Mouse (Mus musculus) heart, postnatal 36 days (tissue): ENCODE measurements at regions not wholly inside any gene's neighbourhood (a gene's known extent, or its start where the extent isn't known, plus 50 kb on each side); places are given as distances from the start of the nearest gene placed in this dataset.
A peak's percentile ranks its signal among the peaks of the same experiment; 100 is the strongest.
"Not testable (repeated sequence)": the region's sequence is repeated elsewhere in the genome, so short reads cannot be mapped to it uniquely, and the experiment has no call there.

Experiments
- DNase-seq, 2 experiments: peaks; one replicate each; pipeline ENCODE4 v3.0.0; 2021 to 2022
- intact Hi-C: fragments of 180-260 bp; cut with DNase I; formaldehyde crosslinking; loops from one replicate; pipeline ENCODE4 v1.15.1; 2025

DNA sequence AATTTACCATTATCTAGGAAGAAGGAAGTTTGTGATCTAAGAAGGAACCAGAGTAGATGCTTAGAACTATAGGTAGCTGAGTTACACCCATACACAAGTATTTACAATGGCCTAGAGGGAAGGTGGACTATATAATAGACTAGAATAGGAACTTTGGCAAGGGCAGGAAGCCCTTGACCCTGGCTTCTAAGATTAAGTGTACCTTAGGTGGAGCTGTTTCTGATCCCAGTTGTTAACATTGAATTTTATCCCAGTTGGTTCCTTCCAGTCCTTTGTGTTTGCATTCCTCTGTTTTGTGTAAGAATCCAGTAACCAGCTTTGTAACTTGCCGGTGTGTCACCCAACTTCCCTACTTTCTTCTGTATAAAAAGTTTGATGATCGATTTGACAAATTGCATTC is 294.1 kb downstream of the Plod2 start:
- DNase-seq, intact Hi-C loops: not testable (repeated sequence)

GRCm38 (mm10) chr9:92856410-92857083 is 314.5 kb downstream of the Plod2 start:
- intact Hi-C loops = no loop called here

GRCm38 (mm10) chr9:92865822-92866221 is 323.8 kb downstream of the Plod2 start:
- intact Hi-C loops = no loop called here
- DNase-seq = no peak

More at GRCm38 (mm10) chr9:92856410-92857083, 314.5 kb downstream of the Plod2 start:
- no peak for DNase-seq

DNA sequence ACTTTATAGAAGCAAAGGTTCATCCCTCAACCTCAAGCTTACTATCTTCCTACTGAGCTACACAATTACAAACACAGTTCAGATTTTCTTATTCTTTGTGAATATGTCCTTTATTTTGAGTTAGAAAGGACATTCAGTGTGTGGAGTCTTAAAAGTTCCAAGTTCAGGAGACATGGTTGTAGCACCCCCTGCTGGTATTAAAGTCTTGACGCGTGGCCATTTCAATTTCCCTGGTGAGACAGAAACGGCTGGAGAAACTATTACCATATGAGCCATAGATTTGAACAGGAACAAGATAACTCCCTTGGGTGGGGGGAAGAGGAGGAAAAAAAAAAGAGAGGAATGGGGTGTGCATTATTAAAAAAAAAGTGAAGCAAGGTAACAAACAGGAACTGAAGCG is 336.6 kb downstream of the Plod2 start:
- peak; percentile 23 to 34 for DNase-seq
- intact Hi-C loops = loop anchor here (2.0 kb wide), 1 partner anchor 732 kb away; no protein-coding TSS in a partner anchor

- intact Hi-C loops = loop anchor here (2.0 kb wide), 1 partner anchor 733 kb away; no protein-coding TSS in a partner anchor
- DNase-seq = no peak
Measured at GRCm38 (mm10) chr9:92879812-92880211, 337.8 kb downstream of the Plod2 start.

GRCm38 (mm10) chr9:92882251-92882832 is 340.3 kb downstream of the Plod2 start:
- DNase-seq = no peak
- intact Hi-C loops = no loop called here

- DNase-seq = no peak
- intact Hi-C loops = no loop called here
Measured at GRCm38 (mm10) chr9:92890063-92890462, 348.0 kb downstream of the Plod2 start.

DNA sequence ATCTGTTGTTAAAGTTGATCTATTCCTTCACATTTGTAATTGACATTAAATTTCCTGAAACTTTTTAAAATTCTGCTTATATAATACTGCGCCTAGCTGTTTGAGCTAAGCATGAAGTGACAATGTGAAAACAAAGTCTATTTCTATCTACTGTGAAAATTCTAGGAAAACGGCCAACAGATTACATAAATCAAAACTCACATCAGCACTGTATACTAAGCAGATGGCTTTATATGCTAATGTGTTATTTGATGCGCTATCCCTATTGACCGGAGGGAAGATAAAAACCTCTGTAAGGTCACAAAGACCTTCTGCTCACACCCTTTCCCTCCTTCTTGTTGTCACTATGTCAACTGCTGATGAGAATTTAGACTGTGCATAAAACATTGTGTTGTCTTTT is 357.7 kb downstream of the Plod2 start:
- no peak for DNase-seq
- intact Hi-C loops = no loop called here

DNA sequence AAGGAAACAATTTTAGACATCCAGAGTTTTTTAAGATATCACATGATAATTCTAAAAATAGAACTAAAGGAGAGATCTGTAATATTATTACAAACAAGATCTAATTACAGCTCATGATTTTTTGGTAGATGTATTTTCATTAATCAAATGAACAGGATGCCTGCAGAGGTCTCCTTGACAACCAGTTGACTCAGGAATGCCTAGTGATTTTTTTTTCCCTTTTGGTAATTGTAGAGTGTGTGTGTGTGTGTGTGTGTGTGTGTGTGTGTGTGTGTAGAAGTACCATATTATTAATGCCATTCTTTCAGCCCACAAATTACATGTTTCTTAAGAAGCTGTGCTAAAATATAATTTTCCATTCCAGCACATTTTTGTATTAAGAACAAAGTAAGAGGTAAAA is 365.1 kb downstream of the Plod2 start:
- intact Hi-C loops = no loop called here
- no peak for DNase-seq

DNA sequence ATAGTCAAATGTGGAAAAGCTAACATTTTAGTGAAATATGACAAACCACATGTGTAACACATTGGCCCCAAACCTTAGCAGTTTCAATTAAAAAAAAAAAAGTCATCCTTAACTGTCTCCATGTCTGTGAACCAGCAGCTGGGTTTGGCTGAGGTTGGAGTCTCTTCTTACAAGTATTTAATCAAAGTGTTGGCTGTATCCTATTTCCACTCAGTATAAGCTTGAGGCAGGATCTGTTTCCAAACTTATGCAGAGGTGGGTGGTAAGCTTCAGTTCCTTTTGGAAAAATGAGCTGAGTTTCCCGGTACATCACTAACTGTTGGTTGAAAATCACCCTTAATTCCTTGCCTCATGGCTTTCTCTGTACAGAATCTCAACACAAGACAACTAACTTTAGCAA is 377.4 kb downstream of the Plod2 start:
- intact Hi-C loops = no loop called here
- DNase-seq = no peak

GRCm38 (mm10) chr9:92930231-92930966 is 388.4 kb downstream of the Plod2 start:
- DNase-seq = no peak
- intact Hi-C loops = no loop called here

- intact Hi-C loops = no loop called here
- DNase-seq = no peak
Measured at GRCm38 (mm10) chr9:92937802-92938201, 395.8 kb downstream of the Plod2 start.

DNA sequence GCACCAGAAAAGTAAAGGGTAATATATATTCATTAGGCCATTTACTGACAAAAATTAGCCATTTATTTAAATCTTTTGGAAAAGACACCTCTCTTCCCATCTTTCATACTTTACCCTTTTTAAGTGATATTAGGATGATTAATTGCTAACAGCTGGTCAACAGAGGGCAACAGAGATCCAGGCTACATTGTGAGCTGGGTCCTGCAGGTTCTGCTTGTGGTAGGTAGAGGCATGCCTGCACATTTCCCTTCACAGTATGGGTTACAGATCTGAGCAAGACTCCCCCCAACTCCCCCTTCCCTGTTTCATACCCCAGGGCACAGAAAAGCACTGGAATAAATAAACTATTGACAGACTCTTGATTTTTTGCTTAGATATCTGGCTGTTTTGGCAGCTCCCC is 408.1 kb downstream of the Plod2 start:
- intact Hi-C loops = no loop called here
- no peak for DNase-seq

DNA sequence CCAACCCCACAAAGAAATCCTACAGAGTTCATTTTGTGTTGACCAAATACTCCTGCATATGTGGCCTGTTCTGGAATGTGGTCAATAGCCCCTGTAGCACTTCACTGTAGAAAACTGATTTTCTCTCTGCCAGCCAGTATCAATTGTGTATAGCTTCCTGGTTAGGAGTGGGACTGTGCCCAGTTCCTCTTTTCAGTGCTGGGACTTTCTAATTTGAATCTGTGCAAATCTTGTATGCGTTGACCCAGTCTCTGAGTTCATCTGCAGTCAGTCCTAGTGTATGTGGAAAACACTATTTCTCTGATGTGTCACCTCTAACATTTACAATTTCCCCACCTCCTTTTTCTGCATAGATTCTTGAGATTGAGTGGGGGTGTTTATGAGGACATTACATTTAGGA is 421.3 kb downstream of the Plod2 start:
- intact Hi-C loops = no loop called here

DNA sequence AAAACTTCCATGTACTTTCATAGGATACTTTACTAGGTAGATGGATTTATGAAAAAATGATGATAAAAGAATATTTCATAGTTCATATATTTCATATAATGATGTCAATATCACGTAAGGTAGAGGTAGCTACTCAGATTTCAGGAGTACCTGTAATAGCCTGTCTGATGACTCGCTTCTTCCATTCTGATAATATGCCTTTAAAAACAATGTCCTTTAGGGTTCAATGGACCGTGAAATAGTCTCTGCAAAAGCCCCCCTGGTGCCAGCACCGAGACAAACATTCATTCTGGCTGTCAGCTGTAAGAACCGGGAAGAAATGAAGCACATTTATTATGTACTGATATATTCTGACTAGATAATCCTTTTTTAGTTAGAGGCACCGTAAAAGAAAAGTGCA is 449.7 kb downstream of the Plod2 start:
- intact Hi-C loops = no loop called here
- no peak for DNase-seq

More for the DNA sequence above, 421.3 kb downstream of the Plod2 start:
- no peak for DNase-seq

GRCm38 (mm10) chr9:92996156-92996555 is 454.1 kb downstream of the Plod2 start:
- intact Hi-C loops = no loop called here
- DNase-seq = no peak

GRCm38 (mm10) chr9:93005182-93005953 is 463.3 kb downstream of the Plod2 start:
- intact Hi-C loops = no loop called here
- no peak for DNase-seq

DNA sequence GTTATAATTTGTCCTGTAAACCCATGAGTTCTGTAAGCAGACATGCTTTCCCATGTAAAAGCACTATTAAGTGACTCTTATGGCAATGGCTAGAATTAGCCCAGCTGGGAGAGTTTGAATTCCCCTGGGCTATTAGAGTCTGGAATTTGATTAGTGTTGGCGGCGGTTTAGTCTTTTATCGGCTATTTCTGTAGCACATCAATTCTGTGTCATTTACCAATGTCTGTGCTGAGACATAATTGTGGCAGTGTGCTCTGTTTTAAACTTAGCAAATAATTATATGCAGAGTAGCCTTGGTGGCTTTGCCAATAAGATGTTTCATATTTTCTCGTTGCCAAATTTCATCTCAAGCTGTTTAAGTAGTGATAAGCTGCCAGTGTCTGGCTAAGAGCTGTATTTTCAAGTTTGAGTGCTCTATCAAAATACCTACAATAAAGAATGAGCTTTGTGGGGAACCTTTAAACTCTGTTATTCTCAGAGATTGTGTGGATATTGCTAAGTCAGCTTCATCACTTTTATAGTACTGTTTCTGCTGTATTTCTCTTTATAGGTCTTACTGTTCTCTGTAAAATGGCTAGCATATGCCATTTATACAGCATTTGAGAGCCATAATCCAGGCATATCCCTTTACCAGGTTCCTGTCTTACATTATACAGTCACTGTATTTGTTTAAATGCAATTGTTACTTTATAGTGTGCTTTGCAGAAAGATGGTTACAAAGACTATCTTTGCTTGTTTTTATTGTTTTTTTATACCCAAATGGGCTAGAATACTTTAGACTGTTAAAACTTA is 466.7 kb downstream of the Plod2 start:
- intact Hi-C loops = no loop called here
- DNase-seq = no peak

DNA sequence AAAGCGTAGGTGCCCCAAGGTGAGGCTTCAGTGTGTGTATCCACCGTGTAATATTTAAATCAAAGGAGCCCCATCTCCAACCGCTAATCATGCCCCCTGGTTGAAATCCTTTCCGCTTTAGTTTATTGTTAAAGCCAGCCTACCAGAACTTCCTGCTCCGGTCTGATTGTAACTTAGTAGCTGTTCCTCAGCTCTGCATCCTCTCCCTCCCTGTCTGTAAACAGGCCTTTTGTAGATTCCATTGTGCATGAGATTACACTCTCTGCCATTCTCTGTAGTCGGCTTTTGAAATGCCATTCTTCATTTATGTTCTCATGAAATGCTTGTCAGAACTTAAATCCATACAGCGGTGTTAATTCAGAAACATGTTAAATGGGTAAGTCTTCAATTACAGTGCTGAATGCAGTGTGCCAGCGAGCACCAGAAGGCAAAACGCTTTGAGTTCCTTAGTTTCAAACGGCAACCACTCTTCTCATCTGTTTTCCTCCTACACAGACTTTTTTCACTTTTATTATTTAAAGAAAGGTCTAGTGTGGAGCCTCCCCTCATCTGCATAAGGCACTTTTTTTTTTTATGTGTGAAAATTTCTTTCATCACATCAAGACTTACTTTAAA is 502.4 kb downstream of the Plod2 start:
- intact Hi-C loops = no loop called here

GRCm38 (mm10) chr9:93072140-93072539 is 530.1 kb downstream of the Plod2 start:
- no peak for DNase-seq
- intact Hi-C loops = no loop called here

More for the DNA sequence above, 502.4 kb downstream of the Plod2 start:
- DNase-seq = no peak
